Comparison of ENCODE assay signal across 9 mouse cellular contexts in the genomic region with DNA sequence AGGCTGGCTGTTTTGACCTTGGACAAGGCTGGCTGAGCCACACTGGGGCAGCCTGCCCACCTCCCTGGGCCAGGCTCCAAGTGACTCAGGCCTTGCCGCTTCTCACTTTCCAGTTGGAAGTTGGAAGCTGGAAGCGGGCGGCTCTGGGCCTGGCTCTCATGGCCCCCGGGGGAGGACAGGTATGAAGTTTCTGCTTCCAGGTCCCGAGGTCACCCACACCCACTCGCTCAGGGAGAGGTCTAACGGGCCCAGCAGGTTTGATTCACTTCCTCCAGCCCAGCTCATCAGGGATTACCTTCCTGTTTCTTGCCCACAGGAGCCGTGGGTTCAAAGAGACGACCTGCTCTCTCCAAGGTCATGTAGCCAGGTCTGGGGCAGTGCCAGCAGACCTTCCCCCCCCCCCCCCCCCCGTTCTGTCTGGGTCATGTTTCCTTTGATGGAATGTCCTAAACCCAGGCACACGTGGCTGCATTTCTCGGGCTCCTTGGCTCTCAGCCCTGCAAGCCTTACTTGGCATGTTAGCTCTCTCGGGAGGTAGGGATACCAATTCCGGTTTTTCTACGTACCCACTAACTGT. TPM values are rescaled to one million over a fixed set of nuclear protein-coding genes. Genes with fewer than 3 reads are reported as not detected.
DNase-seq lines count a peak whose midpoint lies in the region; ATAC-seq and TF ChIP-seq lines count a peak whose summit lies in the region.
"Had no signal": no experiment of that assay in that cellular context is flagged by ENCODE, and none has a peak within 500 bp of the region (broad histone marks: within the 10 kb centered on the region; RNA-seq: fewer than 3 reads in every experiment).

No protein-coding gene starts in this region.

- no peaks in the 10 kb centered on the region for H3K27me3 ChIP-seq in Patski
- H3K27me3 ChIP-seq in heart, embryonic 14.5 days (ENCODE audit: control insufficient read depth, insufficient read depth, low read length) = peaks cover 5% of the 10 kb centered on the region; the same call in 1 of the 2 replicates

- DNase-seq in 416B (ENCODE audit: low read depth) = peak; percentile 96
- no peak for DNase-seq in Patski (ENCODE audit: low read depth, low spot score)
- peak; percentile 50 for DNase-seq in embryo, embryonic 11 days
- DNase-seq in kidney, postnatal 25 days = peak; percentile 85 to 94
- no peak for DNase-seq in thymus, postnatal 25 days
- DNase-seq in thymus, postnatal 10 days (ENCODE audit: low spot score in 2 of 2) = no peak

- CTCF ChIA-PET in Patski (lab: Charles Lee) = interaction anchor here (1.0 to 1.7 kb wide), 5 partner anchors 12 to 190 kb away, joined by 3 to 7 read pairs (median 6); no protein-coding TSS in a partner anchor

- 14% methylated on average over 14 of the region's 15 CpGs for WGBS in heart, embryonic 14.5 days
- 51% methylated on average over 15 of the region's 15 CpGs for WGBS in olfactory bulb, adult 2 months

- in situ Hi-C loops in Patski (cut with MboI; ENCODE audit: low pct_unique_long_range_greater_than_20kb) = loop anchor here (5.0 kb wide), 1 partner anchor 68 kb away; a partner anchor contains a TSS

- H3K4me1 ChIP-seq in heart, embryonic 14.5 days (ENCODE audit: control insufficient read depth in 2 of 2, insufficient read depth in 2 of 2, low read length in 2 of 2) = peaks cover 51 to 61% of the 10 kb centered on the region in 2 experiments
- H3K4me1 ChIP-seq in olfactory bulb, adult 2 months (ENCODE audit: control insufficient read depth, insufficient read depth, low read length) = peaks cover 37% of the 10 kb centered on the region

- POLR2A ChIA-PET in Patski (lab: Charles Lee) = interaction anchor here (0.6 to 1.5 kb wide), 7 partner anchors 13 to 839 kb away, joined by 3 to 10 read pairs (median 3); no protein-coding TSS in a partner anchor

- peak overlapping the region; percentile 24 for H3K4me2 ChIP-seq in heart, embryonic 14.5 days (ENCODE audit: low read length)

- peak; percentile 42 for ATAC-seq in Patski
- ATAC-seq in heart, embryonic 14.5 days (ENCODE audit: insufficient number of reproducible peaks, insufficient read depth, low FRiP score, low read depth) = peak; percentile 51; the same call in 1 of the 2 replicates

- H3K36me3 ChIP-seq in heart, embryonic 14.5 days (ENCODE audit: control insufficient read depth, insufficient read depth, low read length) = no peaks in the 10 kb centered on the region

- peak overlapping the region; percentile 70 for H3K9ac ChIP-seq in heart, embryonic 14.5 days (ENCODE audit: low read length)

- TF ChIP-seq CTCF in Patski (IDR thresholded peaks at IDR 0.05) = no peak
- no peak for TF ChIP-seq CTCF in olfactory bulb, adult 2 months (IDR thresholded peaks at IDR 0.05; ENCODE audit: insufficient read depth, low read depth, low read length)

- no peak overlapping the region for H3K4me3 ChIP-seq in heart, embryonic 14.5 days (ENCODE audit: control insufficient read depth in 1 of 2, insufficient read depth in 1 of 2, low read depth in 1 of 2, low read length in 2 of 2)
- no peak overlapping the region for H3K4me3 ChIP-seq in olfactory bulb, adult 2 months (ENCODE audit: insufficient read depth, low read depth, low read length)
- H3K4me3 ChIP-seq: erythroblast, embryonic 14.5 days had no signal

- TF ChIP-seq POLR2A in olfactory bulb, adult 2 months (IDR thresholded peaks at IDR 0.05; ENCODE audit: insufficient read depth, low read depth, low read length) = no peak

- H3K27ac ChIP-seq in heart, embryonic 14.5 days (replicated peaks in 1 of 2; ENCODE audit: control insufficient read depth in 1 of 2, insufficient read depth in 1 of 2, low read depth in 2 of 2, low read length in 2 of 2) = peak overlapping the region; percentile 91 to 93
- H3K27ac ChIP-seq in olfactory bulb, adult 2 months (ENCODE audit: insufficient read depth, low read depth, low read length) = peak overlapping the region; percentile 69; the same call in 1 of the 2 replicates

- no peaks in the 10 kb centered on the region for H3K9me3 ChIP-seq in heart, embryonic 14.5 days (ENCODE audit: control insufficient read depth, low read length)

RNA-seq across cellular contexts. Expression of a gene that starts 39.3 kb away (rescaled TPM):
- 105 TPM for polyA plus RNA-seq in Patski (2021)
- 95.0 and 97.4 TPM in 2 replicates for polyA plus RNA-seq in heart, embryonic 14.5 days (2014; fragmentation: Nextera tagmentation; extraction: Ambion mirVana)
- polyA plus RNA-seq in olfactory bulb, adult 2 months (2012; ENCODE audit: insufficient read depth, insufficient read length, low replicate concordance, missing spikeins) = not detected in 2 replicates

Comparison
In these comparisons a context has a peak if more than half of its experiments do, and no peak if none do; other contexts are left out.
1. DNase-seq: peak in 416B (single experiment), embryo, embryonic 11 days (single experiment) and kidney, postnatal 25 days (2 of 2); none in Patski (single experiment), thymus, postnatal 25 days (single experiment) and thymus, postnatal 10 days (0 of 2).
2. RNA of a gene that starts 39.3 kb away (polyA plus RNA-seq): 105 TPM in Patski (single experiment) and 95.0 to 97.4 TPM in heart, embryonic 14.5 days; not detected in olfactory bulb, adult 2 months; every median in the first group is over 10 times any median in the second.